Mouse (Mus musculus): ENCODE results near the gene Dpep3. TPM values are rescaled to one million over a fixed set of nuclear protein-coding genes. Genes with fewer than 3 reads are reported as not detected.
"Not testable (repeated sequence)": the region's sequence is repeated elsewhere in the genome, so short reads cannot be mapped to it uniquely, and the experiment has no call there.

Dpep3 gene
- polyA plus RNA-seq, 1 experiment from 2014 or later, result not detected

- no peak overlapping the region for H3K4me3 ChIP-seq (replicated peaks)
- no peaks in the 10 kb centered on the region; the same call in 1 of the 2 replicates for H3K27me3 ChIP-seq
- peaks cover 2% of the 10 kb centered on the region for H3K4me1 ChIP-seq
- H3K36me3 ChIP-seq (replicated peaks), result peaks cover under 1% of the 10 kb centered on the region; the same call in 1 of the 2 replicates
- 76% methylated on average over 8 of the region's 8 CpGs for WGBS
- H3K9me3 ChIP-seq, result no peaks in the 10 kb centered on the region
- no peak overlapping the region for H3K27ac ChIP-seq
- no peak for ATAC-seq (ENCODE audit: low FRiP score)
- H3K9ac ChIP-seq, result no peak overlapping the region
- H3K4me2 ChIP-seq, result no peak overlapping the region
Measured at GRCm38 (mm10) chr8:106004538-106005207, 25.4 kb upstream of the Dpep3 start.

- ATAC-seq (ENCODE audit: low FRiP score), result no peak
- Histone ChIP-seq H3K9ac (no peak overlapping the region), H3K9me3 (no peaks in the 10 kb centered on the region), H3K36me3 (replicated peaks) (no peaks in the 10 kb centered on the region), H3K27ac (no peak overlapping the region), H3K4me3 (replicated peaks) (no peak overlapping the region), H3K4me2 (no peak overlapping the region), H3K4me1 (no peaks in the 10 kb centered on the region), H3K27me3 (no peaks in the 10 kb centered on the region; the same call in 1 of the 2 replicates)
- 82% methylated on average over 4 of the region's 4 CpGs for WGBS
Measured at GRCm38 (mm10) chr8:106001908-106002307, 22.7 kb upstream of the Dpep3 start.

- Histone ChIP-seq H3K27ac (no peak overlapping the region), H3K36me3 (replicated peaks) (no peaks in the 10 kb centered on the region), H3K9me3 (no peaks in the 10 kb centered on the region), H3K9ac (no peak overlapping the region), H3K4me1 (no peaks in the 10 kb centered on the region), H3K4me2 (no peak overlapping the region), H3K27me3 (no peaks in the 10 kb centered on the region; the same call in 1 of the 2 replicates), H3K4me3 (replicated peaks) (no peak overlapping the region)
- no peak for ATAC-seq (ENCODE audit: low FRiP score)
- 87% methylated on average over 2 of the region's 2 CpGs for WGBS
Measured at GRCm38 (mm10) chr8:105998971-105999370, 19.7 kb upstream of the Dpep3 start.

- Histone ChIP-seq H3K9ac (no peak overlapping the region), H3K4me3 (replicated peaks) (no peak overlapping the region), H3K9me3 (no peaks in the 10 kb centered on the region), H3K4me1 (no peaks in the 10 kb centered on the region), H3K27ac (no peak overlapping the region), H3K36me3 (replicated peaks) (no peaks in the 10 kb centered on the region), H3K4me2 (no peak overlapping the region), H3K27me3 (no peaks in the 10 kb centered on the region; the same call in 1 of the 2 replicates)
- 70% methylated on average over 7 of the region's 7 CpGs for WGBS
- no peak for ATAC-seq (ENCODE audit: low FRiP score)
Measured at GRCm38 (mm10) chr8:105996359-105996758, 17.1 kb upstream of the Dpep3 start.

- Histone ChIP-seq H3K9me3 (no peaks in the 10 kb centered on the region), H3K4me1 (no peaks in the 10 kb centered on the region), H3K4me3 (replicated peaks) (no peak overlapping the region), H3K27me3 (no peaks in the 10 kb centered on the region), H3K9ac (no peak overlapping the region), H3K27ac (no peak overlapping the region), H3K4me2 (no peak overlapping the region), H3K36me3 (replicated peaks) (no peaks in the 10 kb centered on the region)
- no peak for ATAC-seq (ENCODE audit: low FRiP score)
- WGBS, result 59% methylated on average over 4 of the region's 4 CpGs
Measured at GRCm38 (mm10) chr8:105993226-105993625, 14.0 kb upstream of the Dpep3 start.

GRCm38 (mm10) chr8:105992499-105992898 is 13.3 kb upstream of the Dpep3 start:
- no peak overlapping the region for H3K9ac ChIP-seq
- no peak for ATAC-seq (ENCODE audit: low FRiP score)
- H3K36me3 ChIP-seq (replicated peaks), result no peaks in the 10 kb centered on the region
- WGBS, result 64% methylated on average over 5 of the region's 5 CpGs
- no peak overlapping the region for H3K4me3 ChIP-seq (replicated peaks)
- no peak overlapping the region for H3K27ac ChIP-seq
- no peak overlapping the region for H3K4me2 ChIP-seq
- H3K9me3 ChIP-seq, result no peaks in the 10 kb centered on the region
- H3K27me3 ChIP-seq, result no peaks in the 10 kb centered on the region
- H3K4me1 ChIP-seq, result no peaks in the 10 kb centered on the region

- Histone ChIP-seq H3K4me3 (replicated peaks) (no peak overlapping the region), H3K27ac (no peak overlapping the region), H3K27me3 (no peaks in the 10 kb centered on the region), H3K9ac (no peak overlapping the region), H3K9me3 (no peaks in the 10 kb centered on the region), H3K4me2 (no peak overlapping the region), H3K4me1 (no peaks in the 10 kb centered on the region), H3K36me3 (replicated peaks) (no peaks in the 10 kb centered on the region)
- WGBS, result 87% methylated on average over 2 of the region's 2 CpGs
- ATAC-seq (ENCODE audit: low FRiP score), result no peak
Measured at GRCm38 (mm10) chr8:105991546-105991945, 12.3 kb upstream of the Dpep3 start.

GRCm38 (mm10) chr8:105990856-105991387 is 11.7 kb upstream of the Dpep3 start, which contains the start of gene Dus2:
TSS of gene Dus2 (plus strand) at chr8:105991337.
- Histone ChIP-seq H3K4me3 (replicated peaks) (no peak within 1 kb of the TSS), H3K27ac (no peak within 1 kb of the TSS), H3K27me3 (no peaks in the 10 kb centered on the region), H3K4me1 (no peaks in the 10 kb centered on the region), H3K9me3 (no peaks in the 10 kb centered on the region), H3K4me2 (peak within 1 kb of the TSS; percentile 22; the same call in 1 of the 2 replicates), H3K36me3 (replicated peaks) (no peaks in the 10 kb centered on the region), H3K9ac (no peak within 1 kb of the TSS)
- WGBS, result 11% methylated on average over 15 of the region's 15 CpGs
- ATAC-seq (ENCODE audit: low FRiP score), result peak; percentile 65

GRCm38 (mm10) chr8:105988546-105988945 is 9.3 kb upstream of the Dpep3 start:
- H3K36me3 ChIP-seq (replicated peaks), result no peaks in the 10 kb centered on the region
- no peaks in the 10 kb centered on the region for H3K9me3 ChIP-seq
- H3K4me1 ChIP-seq, result no peaks in the 10 kb centered on the region
- H3K27ac ChIP-seq, result no peak overlapping the region
- H3K4me3 ChIP-seq (replicated peaks), result no peak overlapping the region
- H3K4me2 ChIP-seq, result no peak overlapping the region
- no peaks in the 10 kb centered on the region for H3K27me3 ChIP-seq
- WGBS, result 83% methylated on average over 11 of the region's 11 CpGs
- no peak overlapping the region for H3K9ac ChIP-seq
- ATAC-seq (ENCODE audit: low FRiP score), result no peak

GRCm38 (mm10) chr8:105983406-105983805 is 4.2 kb upstream of the Dpep3 start:
- not testable (repeated sequence) for H3K4me2 ChIP-seq; H3K4me3 ChIP-seq (replicated peaks); H3K36me3 ChIP-seq (replicated peaks); H3K27ac ChIP-seq; ATAC-seq (ENCODE audit: low FRiP score); H3K27me3 ChIP-seq; H3K9ac ChIP-seq; H3K9me3 ChIP-seq; H3K4me1 ChIP-seq
- 84% methylated on average over 11 of the region's 11 CpGs for WGBS

GRCm38 (mm10) chr8:105981146-105981545 is 1.9 kb upstream of the Dpep3 start:
- no peaks in the 10 kb centered on the region for H3K9me3 ChIP-seq
- 100% methylated on average over 1 of the region's 1 CpGs for WGBS
- H3K4me1 ChIP-seq, result no peaks in the 10 kb centered on the region
- no peak overlapping the region for H3K4me2 ChIP-seq
- H3K4me3 ChIP-seq (replicated peaks), result no peak overlapping the region
- H3K36me3 ChIP-seq (replicated peaks), result no peaks in the 10 kb centered on the region
- no peak overlapping the region for H3K9ac ChIP-seq
- no peak overlapping the region for H3K27ac ChIP-seq
- no peaks in the 10 kb centered on the region for H3K27me3 ChIP-seq
- no peak for ATAC-seq (ENCODE audit: low FRiP score)

- Histone ChIP-seq H3K4me2 (no peak overlapping the region), H3K4me1 (no peaks in the 10 kb centered on the region), H3K27ac (no peak overlapping the region), H3K9me3 (no peaks in the 10 kb centered on the region), H3K9ac (no peak overlapping the region), H3K4me3 (replicated peaks) (no peak overlapping the region), H3K27me3 (no peaks in the 10 kb centered on the region), H3K36me3 (replicated peaks) (no peaks in the 10 kb centered on the region)
- ATAC-seq (ENCODE audit: low FRiP score), result no peak
- 51% methylated on average over 7 of the region's 7 CpGs for WGBS
Measured at GRCm38 (mm10) chr8:105975363-105975762, 3.9 kb downstream of the Dpep3 start.

All from forebrain, embryonic 12.5 days (tissue).